Mouse (Mus musculus) CD4-positive naive resting alpha-beta T cell, adult 76 days (primary cell): ENCODE results near the gene Mark3. TPM values are rescaled to one million over a fixed set of nuclear protein-coding genes. Genes with fewer than 3 reads are reported as not detected.

Experiments used
- total RNA-seq: library from RNA; stranded (reverse); gene quantifications from one replicate; pipeline ENCODE4 v1.2.4, GENCODE M21; 2023

Mark3 gene
- total RNA-seq: 68.3 TPM

GRCm38 (mm10) chr12:111574074-111574886 lies at the start of gene Mark3:
Mark3 (plus strand) TSS chr12:111574523.

GRCm38 (mm10) chr12:111537796-111538291 lies 36.5 kb upstream of the Mark3 start, which contains the start of gene Eif5:
Eif5 (plus strand) TSS chr12:111538016.

GRCm38 (mm10) chr12:111672176-111672575 lies 97.9 kb downstream of the Mark3 start, which contains the start of gene Ckb:
Ckb (minus strand) TSS chr12:111672338.

GRCm38 (mm10) chr12:111677882-111678669 lies 103.8 kb downstream of the Mark3 start, which contains the start of gene Trmt61a:
Trmt61a (plus strand) TSS chr12:111678105.

Other genes with a start within 250 kb of the Mark3 start
- gene Cdc42bpb, start 196.8 kb upstream of the Mark3 start, total RNA-seq: 4.0 TPM
- gene Lbhd2, start 167.7 kb upstream of the Mark3 start, total RNA-seq: not detected
- gene Exoc3l4, start 157.5 kb upstream of the Mark3 start, total RNA-seq: not detected
- 3.2 TPM for gene Tnfaip2, start 132.1 kb upstream of the Mark3 start, total RNA-seq
- gene Gm266, start 88.7 kb upstream of the Mark3 start, total RNA-seq: not detected
- 792 TPM for gene Eif5, start 36.5 kb upstream of the Mark3 start, total RNA-seq
- 8.9 TPM for gene Ckb, start 97.8 kb downstream of the Mark3 start, total RNA-seq
- gene Trmt61a, start 103.6 kb downstream of the Mark3 start, total RNA-seq: 16.2 TPM
- gene Bag5, start 138.7 kb downstream of the Mark3 start, total RNA-seq: 32.0 TPM
- 26.0 TPM for gene Apopt1, start 138.7 kb downstream of the Mark3 start, total RNA-seq
- gene Klc1, start 184.3 kb downstream of the Mark3 start, total RNA-seq: 72.8 TPM
- 3.0 TPM for gene Xrcc3, start 239.3 kb downstream of the Mark3 start, total RNA-seq
- 1.8 TPM for gene Zfyve21, start 239.6 kb downstream of the Mark3 start, total RNA-seq